Mouse (Mus musculus): ENCODE data around the gene Esam. TPM values are rescaled to one million over a fixed set of nuclear protein-coding genes. Genes with fewer than 3 reads are reported as not detected.

Esam gene
- polyA plus RNA-seq, 1 experiment from 2014 or later: 35.7 TPM

DNA sequence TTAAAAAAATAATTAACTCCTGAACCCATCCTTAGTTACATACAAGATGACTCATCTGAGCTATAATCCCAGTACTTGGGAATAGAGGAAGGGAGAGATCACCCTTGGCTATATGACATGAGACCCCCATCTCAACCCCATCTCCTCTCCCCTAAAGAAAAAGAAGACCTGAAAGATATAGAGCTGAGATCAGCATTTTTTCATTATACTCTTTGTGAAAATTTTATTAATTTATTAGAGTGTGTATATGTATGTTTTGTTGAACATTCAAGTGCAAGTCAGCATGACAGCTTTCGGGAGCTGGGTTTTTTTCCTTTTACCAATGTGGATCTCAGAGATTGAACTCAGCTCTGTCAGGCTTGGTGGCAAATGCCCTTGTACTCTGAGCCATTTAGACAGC, 26.7 kb upstream of the Esam start:
- Histone ChIP-seq H3K27me3 (ENCODE audit: control insufficient read depth, insufficient read depth, low read length) (no peaks in the 10 kb centered on the region), H3K4me1 (ENCODE audit: control insufficient read depth, insufficient read depth, low read length) (no peaks in the 10 kb centered on the region), H3K4me2 (ENCODE audit: low read depth) (no peak overlapping the region), H3K9me3 (ENCODE audit: control insufficient read depth, low read length) (no peaks in the 10 kb centered on the region), H3K27ac (ENCODE audit: low read depth, low read length) (no peak overlapping the region), H3K36me3 (ENCODE audit: control insufficient read depth, insufficient read depth, low read length) (no peaks in the 10 kb centered on the region), H3K9ac (ENCODE audit: low read length) (no peak overlapping the region), H3K4me3 (ENCODE audit: low read depth, low read length) (no peak overlapping the region)
- ATAC-seq (ENCODE audit: insufficient read depth, low FRiP score, low TSS enrichment) (no peak), DNase-seq (ENCODE audit: low spot score) (no peak)
- 90% methylated on average over 1 of the region's 1 CpGs for WGBS

- DNase-seq (ENCODE audit: low spot score): no peak
- H3K27ac ChIP-seq (ENCODE audit: low read depth, low read length): no peak overlapping the region
These were observed 23.5 kb upstream of the Esam start for GRCm38 (mm10) chr9:37504348-37504747.

GRCm38 (mm10) chr9:37506023-37506422, 21.9 kb upstream of the Esam start:
- no peaks in the 10 kb centered on the region for H3K27me3 ChIP-seq (ENCODE audit: control insufficient read depth, insufficient read depth, low read length)
- H3K4me3 ChIP-seq (ENCODE audit: low read depth, low read length): no peak overlapping the region
- no peaks in the 10 kb centered on the region for H3K4me1 ChIP-seq (ENCODE audit: control insufficient read depth, insufficient read depth, low read length)
- H3K9ac ChIP-seq (ENCODE audit: low read length): no peak overlapping the region
- H3K27ac ChIP-seq (ENCODE audit: low read depth, low read length): no peak overlapping the region
- no peaks in the 10 kb centered on the region for H3K36me3 ChIP-seq (ENCODE audit: control insufficient read depth, insufficient read depth, low read length)
- 93% methylated on average over 1 of the region's 1 CpGs for WGBS
- DNase-seq (ENCODE audit: low spot score) (no peak), ATAC-seq (ENCODE audit: insufficient read depth, low FRiP score, low TSS enrichment) (no peak)
- no peak overlapping the region for H3K4me2 ChIP-seq (ENCODE audit: low read depth)
- H3K9me3 ChIP-seq (ENCODE audit: control insufficient read depth, low read length): no peaks in the 10 kb centered on the region

More at GRCm38 (mm10) chr9:37504348-37504747, 23.5 kb upstream of the Esam start:
- Histone ChIP-seq H3K36me3 (ENCODE audit: control insufficient read depth, insufficient read depth, low read length) (no peaks in the 10 kb centered on the region), H3K4me2 (ENCODE audit: low read depth) (no peak overlapping the region), H3K9me3 (ENCODE audit: control insufficient read depth, low read length) (no peaks in the 10 kb centered on the region), H3K4me1 (ENCODE audit: control insufficient read depth, insufficient read depth, low read length) (no peaks in the 10 kb centered on the region), H3K4me3 (ENCODE audit: low read depth, low read length) (no peak overlapping the region), H3K9ac (ENCODE audit: low read length) (no peak overlapping the region), H3K27me3 (ENCODE audit: control insufficient read depth, insufficient read depth, low read length) (no peaks in the 10 kb centered on the region)
- ATAC-seq (ENCODE audit: insufficient read depth, low FRiP score, low TSS enrichment): no peak

- H3K4me2 ChIP-seq (ENCODE audit: low read depth): no peak overlapping the region
- ATAC-seq (ENCODE audit: insufficient read depth, low FRiP score, low TSS enrichment) (no peak), DNase-seq (ENCODE audit: low spot score) (no peak)
These were observed 15.8 kb upstream of the Esam start for GRCm38 (mm10) chr9:37512097-37512496.

GRCm38 (mm10) chr9:37514456-37514855, 13.4 kb upstream of the Esam start:
- H3K27ac ChIP-seq (ENCODE audit: low read depth, low read length): no peak overlapping the region
- no peaks in the 10 kb centered on the region for H3K27me3 ChIP-seq (ENCODE audit: control insufficient read depth, insufficient read depth, low read length)
- H3K9ac ChIP-seq (ENCODE audit: low read length): no peak overlapping the region
- no peak overlapping the region for H3K4me2 ChIP-seq (ENCODE audit: low read depth)
- no peaks in the 10 kb centered on the region for H3K4me1 ChIP-seq (ENCODE audit: control insufficient read depth, insufficient read depth, low read length)
- no peak overlapping the region for H3K4me3 ChIP-seq (ENCODE audit: low read depth, low read length)
- WGBS: 91% methylated on average over 3 of the region's 3 CpGs
- DNase-seq (ENCODE audit: low spot score) (no peak), ATAC-seq (ENCODE audit: insufficient read depth, low FRiP score, low TSS enrichment) (no peak)
- H3K36me3 ChIP-seq (ENCODE audit: control insufficient read depth, insufficient read depth, low read length): no peaks in the 10 kb centered on the region
- H3K9me3 ChIP-seq (ENCODE audit: control insufficient read depth, low read length): no peaks in the 10 kb centered on the region

More at GRCm38 (mm10) chr9:37512097-37512496, 15.8 kb upstream of the Esam start:
- no peak overlapping the region for H3K4me3 ChIP-seq (ENCODE audit: low read depth, low read length)
- H3K27me3 ChIP-seq (ENCODE audit: control insufficient read depth, insufficient read depth, low read length): no peaks in the 10 kb centered on the region
- no peak overlapping the region for H3K9ac ChIP-seq (ENCODE audit: low read length)
- no peaks in the 10 kb centered on the region for H3K4me1 ChIP-seq (ENCODE audit: control insufficient read depth, insufficient read depth, low read length)
- no peaks in the 10 kb centered on the region for H3K36me3 ChIP-seq (ENCODE audit: control insufficient read depth, insufficient read depth, low read length)
- no peaks in the 10 kb centered on the region for H3K9me3 ChIP-seq (ENCODE audit: control insufficient read depth, low read length)
- H3K27ac ChIP-seq (ENCODE audit: low read depth, low read length): no peak overlapping the region
- 94% methylated on average over 2 of the region's 2 CpGs for WGBS

DNA sequence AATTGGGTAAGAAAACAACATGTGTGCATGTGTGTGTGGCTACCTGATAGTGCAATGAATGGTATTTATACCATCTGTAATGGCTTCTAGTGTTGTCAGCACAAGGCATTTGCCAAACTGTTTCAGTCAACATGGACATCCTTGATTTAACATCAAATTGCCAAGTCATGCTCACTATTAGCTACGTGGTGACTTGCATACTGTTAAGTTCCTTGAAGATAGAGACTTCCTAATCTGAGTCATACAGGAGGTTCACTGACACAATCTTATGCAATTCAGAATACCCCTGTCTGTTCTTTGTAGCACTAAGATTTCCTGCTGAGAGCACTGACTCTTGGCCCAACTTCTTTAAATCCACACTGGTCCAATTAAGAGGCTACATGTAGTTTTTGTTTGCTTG, 10.4 kb upstream of the Esam start:
- no peak for DNase-seq (ENCODE audit: low spot score)
- no peaks in the 10 kb centered on the region for H3K36me3 ChIP-seq (ENCODE audit: control insufficient read depth, insufficient read depth, low read length)
- ATAC-seq (ENCODE audit: insufficient read depth, low FRiP score, low TSS enrichment): no peak
- no peaks in the 10 kb centered on the region for H3K4me1 ChIP-seq (ENCODE audit: control insufficient read depth, insufficient read depth, low read length)
- H3K4me2 ChIP-seq (ENCODE audit: low read depth): no peak overlapping the region
- H3K27me3 ChIP-seq (ENCODE audit: control insufficient read depth, insufficient read depth, low read length): no peaks in the 10 kb centered on the region
- H3K9ac ChIP-seq (ENCODE audit: low read length): no peak overlapping the region
- no peak overlapping the region for H3K4me3 ChIP-seq (ENCODE audit: low read depth, low read length)
- WGBS: 92% methylated on average over 1 of the region's 1 CpGs
- no peaks in the 10 kb centered on the region for H3K9me3 ChIP-seq (ENCODE audit: control insufficient read depth, low read length)
- H3K27ac ChIP-seq (ENCODE audit: low read depth, low read length): no peak overlapping the region

DNA sequence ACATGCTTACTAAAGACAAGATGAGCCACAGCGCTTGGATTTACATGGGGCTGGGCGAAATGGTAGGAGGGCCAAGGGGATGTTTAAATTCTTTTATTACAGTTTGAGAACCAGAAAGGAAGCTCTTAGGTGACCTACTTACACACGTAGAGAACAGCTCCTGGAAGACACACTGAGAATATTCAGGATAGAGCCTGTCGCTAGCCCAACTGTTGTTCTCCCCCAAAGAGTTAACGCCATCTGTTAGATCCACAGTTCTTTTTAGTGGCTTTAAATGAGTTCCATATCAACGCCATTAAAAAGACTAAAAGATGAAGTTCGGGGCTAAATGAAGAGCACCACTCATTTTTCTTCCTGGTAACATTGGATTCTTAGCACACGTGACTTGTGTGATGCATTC, 8.9 kb upstream of the Esam start:
- Histone ChIP-seq H3K9ac (ENCODE audit: low read length) (no peak overlapping the region), H3K4me3 (ENCODE audit: low read depth, low read length) (no peak overlapping the region), H3K27ac (ENCODE audit: low read depth, low read length) (no peak overlapping the region), H3K36me3 (ENCODE audit: control insufficient read depth, insufficient read depth, low read length) (peaks cover 7% of the 10 kb centered on the region), H3K4me1 (ENCODE audit: control insufficient read depth, insufficient read depth, low read length) (no peaks in the 10 kb centered on the region), H3K9me3 (ENCODE audit: control insufficient read depth, low read length) (no peaks in the 10 kb centered on the region), H3K27me3 (ENCODE audit: control insufficient read depth, insufficient read depth, low read length) (no peaks in the 10 kb centered on the region), H3K4me2 (ENCODE audit: low read depth) (no peak overlapping the region)
- no peak for DNase-seq (ENCODE audit: low spot score)
- no peak for ATAC-seq (ENCODE audit: insufficient read depth, low FRiP score, low TSS enrichment)
- 92% methylated on average over 8 of the region's 8 CpGs for WGBS

DNA sequence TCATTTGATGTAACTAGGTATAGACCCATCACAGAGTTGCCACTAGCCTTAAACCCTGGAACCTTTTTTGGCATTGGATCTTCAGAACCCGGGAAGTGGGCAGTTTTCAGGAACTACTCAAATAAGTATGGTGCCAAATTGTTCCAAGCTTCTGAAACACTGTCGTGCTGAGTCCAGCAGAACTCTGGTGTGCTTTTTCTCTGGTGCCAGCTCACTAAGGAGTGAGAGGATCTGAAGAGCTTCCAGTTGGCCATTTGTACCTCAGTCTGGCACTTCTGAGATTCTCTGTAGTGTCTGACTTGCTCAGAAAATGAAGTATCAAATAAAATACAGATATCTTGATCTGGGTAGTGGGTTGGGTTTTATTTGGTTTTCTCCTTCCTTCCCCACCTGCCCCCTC, 7.9 kb upstream of the Esam start:
- ATAC-seq (ENCODE audit: insufficient read depth, low FRiP score, low TSS enrichment): no peak
- no peak for DNase-seq (ENCODE audit: low spot score)
- 89% methylated on average over 2 of the region's 2 CpGs for WGBS
- Histone ChIP-seq H3K36me3 (ENCODE audit: control insufficient read depth, insufficient read depth, low read length) (peaks cover 9% of the 10 kb centered on the region), H3K4me2 (ENCODE audit: low read depth) (no peak overlapping the region), H3K27ac (ENCODE audit: low read depth, low read length) (no peak overlapping the region), H3K27me3 (ENCODE audit: control insufficient read depth, insufficient read depth, low read length) (no peaks in the 10 kb centered on the region), H3K4me1 (ENCODE audit: control insufficient read depth, insufficient read depth, low read length) (no peaks in the 10 kb centered on the region), H3K4me3 (ENCODE audit: low read depth, low read length) (no peak overlapping the region), H3K9me3 (ENCODE audit: control insufficient read depth, low read length) (no peaks in the 10 kb centered on the region), H3K9ac (ENCODE audit: low read length) (no peak overlapping the region)

DNA sequence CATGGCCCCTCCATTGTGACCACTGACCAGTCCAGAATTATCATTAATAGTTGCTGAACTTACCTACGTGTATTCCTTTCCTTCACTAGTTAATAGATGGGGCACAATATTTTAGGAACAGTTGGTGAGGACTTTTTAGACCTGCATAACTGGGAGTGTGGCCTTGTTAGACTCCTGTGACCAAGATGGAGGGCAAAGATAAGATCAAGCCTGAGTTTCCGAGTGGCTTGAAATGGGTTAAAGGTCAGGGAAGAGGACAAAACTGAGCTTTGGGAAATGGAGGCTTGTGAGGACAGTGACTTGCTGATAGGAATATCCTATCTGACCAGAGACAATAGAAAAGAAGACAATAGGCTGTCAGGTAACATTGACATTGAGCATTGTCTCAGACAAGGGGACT, 2.4 kb upstream of the Esam start:
- WGBS: 92% methylated on average over 2 of the region's 2 CpGs
- Histone ChIP-seq H3K9ac (ENCODE audit: low read length) (no peak overlapping the region), H3K9me3 (ENCODE audit: control insufficient read depth, low read length) (no peaks in the 10 kb centered on the region), H3K36me3 (ENCODE audit: control insufficient read depth, insufficient read depth, low read length) (peaks cover 9% of the 10 kb centered on the region), H3K4me2 (ENCODE audit: low read depth) (no peak overlapping the region), H3K4me1 (ENCODE audit: control insufficient read depth, insufficient read depth, low read length) (peaks cover 14% of the 10 kb centered on the region), H3K4me3 (ENCODE audit: low read depth, low read length) (no peak overlapping the region), H3K27me3 (ENCODE audit: control insufficient read depth, insufficient read depth, low read length) (peaks cover 45% of the 10 kb centered on the region), H3K27ac (ENCODE audit: low read depth, low read length) (no peak overlapping the region)
- DNase-seq (ENCODE audit: low spot score) (no peak), ATAC-seq (ENCODE audit: insufficient read depth, low FRiP score, low TSS enrichment) (no peak)
